27 mouse cellular contexts compared by ENCODE assay signal in the genomic region with DNA sequence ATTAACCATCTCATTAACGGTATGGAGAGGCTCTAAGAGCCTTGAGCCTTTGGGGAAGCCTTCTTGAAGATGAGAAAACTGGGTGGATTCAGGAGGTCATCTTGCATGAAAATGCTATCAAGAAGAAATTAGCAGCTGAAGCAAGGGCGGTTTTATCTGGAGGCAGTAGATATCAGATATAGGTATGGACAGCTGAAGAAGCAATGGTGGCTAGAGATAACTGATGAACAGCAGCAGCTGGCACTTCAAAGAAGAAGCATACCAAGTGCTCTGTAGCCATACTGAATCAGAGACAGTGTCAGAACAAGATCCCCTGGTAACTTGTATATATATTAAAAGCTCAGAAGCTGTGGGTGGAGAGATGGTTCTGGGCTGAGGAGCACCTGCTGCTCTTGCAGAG.
DNase-seq lines count a peak whose midpoint lies in the region; ATAC-seq and TF ChIP-seq lines count a peak whose summit lies in the region.
"Had no signal": no experiment of that assay in that cellular context is flagged by ENCODE, and none has a peak within 500 bp of the region (broad histone marks: within the 10 kb centered on the region; RNA-seq: fewer than 3 reads in every experiment).

No protein-coding gene starts in this region.

- no peak overlapping the region for H3K27ac ChIP-seq in embryonic facial prominence, embryonic 14.5 days (replicated peaks; ENCODE audit: low read depth, low read length)
- H3K27ac ChIP-seq in embryonic facial prominence, embryonic 10.5 days (replicated peaks): no peak overlapping the region
- no peak overlapping the region for H3K27ac ChIP-seq in liver, embryonic 12.5 days
- no peak overlapping the region for H3K27ac ChIP-seq in liver, postnatal 0 days (ENCODE audit: low read depth)
- no peak overlapping the region for H3K27ac ChIP-seq in midbrain, embryonic 13.5 days
- H3K27ac ChIP-seq: embryonic facial prominence, embryonic 13.5 days; forebrain, embryonic 13.5 days; hindbrain, embryonic 10.5 days; hindbrain, embryonic 15.5 days had no signal

- H3K4me2 ChIP-seq in embryonic facial prominence, embryonic 14.5 days (ENCODE audit: low read depth, low read length): no peak overlapping the region
- H3K4me2 ChIP-seq in liver, embryonic 12.5 days: peak overlapping the region; percentile 8; the same call in 1 of the 2 replicates
- no peak overlapping the region for H3K4me2 ChIP-seq in liver, postnatal 0 days (ENCODE audit: low read depth, low read length)
- no peak overlapping the region for H3K4me2 ChIP-seq in midbrain, embryonic 13.5 days (replicated peaks)
- H3K4me2 ChIP-seq: embryonic facial prominence, embryonic 13.5 days; forebrain, embryonic 13.5 days; hindbrain, embryonic 15.5 days; lung, embryonic 14.5 days; midbrain, embryonic 11.5 days had no signal

- WGBS in embryonic facial prominence, embryonic 14.5 days: 63% methylated on average over 2 of the region's 2 CpGs
- WGBS in embryonic facial prominence, embryonic 10.5 days: 70% methylated on average over 2 of the region's 2 CpGs
- WGBS in liver, embryonic 12.5 days (ENCODE audit: insufficient replicate concordance): 41% methylated on average over 2 of the region's 2 CpGs
- 43% methylated on average over 2 of the region's 2 CpGs for WGBS in liver, postnatal 0 days (ENCODE audit: insufficient replicate concordance)
- WGBS in midbrain, embryonic 13.5 days: 58% methylated on average over 2 of the region's 2 CpGs

- no peaks in the 10 kb centered on the region for H3K36me3 ChIP-seq in embryonic facial prominence, embryonic 14.5 days (ENCODE audit: control insufficient read depth, insufficient read depth, low read length)
- no peaks in the 10 kb centered on the region for H3K36me3 ChIP-seq in embryonic facial prominence, embryonic 10.5 days (replicated peaks)
- H3K36me3 ChIP-seq in liver, embryonic 12.5 days: no peaks in the 10 kb centered on the region
- H3K36me3 ChIP-seq in liver, postnatal 0 days (replicated peaks; ENCODE audit: insufficient read depth, low read length): no peaks in the 10 kb centered on the region
- no peaks in the 10 kb centered on the region for H3K36me3 ChIP-seq in midbrain, embryonic 13.5 days
- H3K36me3 ChIP-seq: embryonic facial prominence, embryonic 13.5 days; hindbrain, embryonic 10.5 days; hindbrain, embryonic 15.5 days had no signal

- H3K27me3 ChIP-seq in embryonic facial prominence, embryonic 14.5 days (replicated peaks; ENCODE audit: control insufficient read depth, insufficient read depth, low read length): no peaks in the 10 kb centered on the region
- no peaks in the 10 kb centered on the region for H3K27me3 ChIP-seq in embryonic facial prominence, embryonic 10.5 days (replicated peaks; ENCODE audit: low read depth, poor library complexity, severe bottlenecking)
- no peaks in the 10 kb centered on the region for H3K27me3 ChIP-seq in liver, embryonic 12.5 days (replicated peaks)
- no peaks in the 10 kb centered on the region for H3K27me3 ChIP-seq in liver, postnatal 0 days (ENCODE audit: insufficient read depth, low read length)
- H3K27me3 ChIP-seq in midbrain, embryonic 13.5 days: no peaks in the 10 kb centered on the region
- H3K27me3 ChIP-seq: CH12.LX; embryonic facial prominence, embryonic 13.5 days; forebrain, embryonic 13.5 days; hindbrain, embryonic 15.5 days had no signal

- peak; percentile 81 for TF ChIP-seq EP300 in liver, postnatal 0 days (IDR thresholded peaks at IDR 0.05; ENCODE audit: low read depth)

- no peaks in the 10 kb centered on the region for H3K4me1 ChIP-seq in embryonic facial prominence, embryonic 14.5 days (ENCODE audit: control insufficient read depth, insufficient read depth, low read length)
- no peaks in the 10 kb centered on the region for H3K4me1 ChIP-seq in embryonic facial prominence, embryonic 10.5 days
- H3K4me1 ChIP-seq in liver, embryonic 12.5 days: peaks cover 22% of the 10 kb centered on the region
- H3K4me1 ChIP-seq in liver, postnatal 0 days (ENCODE audit: insufficient read depth): no peaks in the 10 kb centered on the region
- H3K4me1 ChIP-seq in midbrain, embryonic 13.5 days (replicated peaks): no peaks in the 10 kb centered on the region
- H3K4me1 ChIP-seq: embryonic facial prominence, embryonic 13.5 days; forebrain, embryonic 13.5 days; hindbrain, embryonic 10.5 days; hindbrain, embryonic 15.5 days had no signal

- no peak for TF ChIP-seq CTCF in liver, postnatal 0 days (IDR thresholded peaks at IDR 0.05; ENCODE audit: low read depth)

- no peak overlapping the region for H3K9ac ChIP-seq in embryonic facial prominence, embryonic 14.5 days (ENCODE audit: low read depth, low read length)
- H3K9ac ChIP-seq in liver, embryonic 12.5 days: no peak overlapping the region; the same call in 1 of the 2 replicates
- H3K9ac ChIP-seq in liver, postnatal 0 days (replicated peaks): no peak overlapping the region
- H3K9ac ChIP-seq in midbrain, embryonic 13.5 days (replicated peaks): no peak overlapping the region
- H3K9ac ChIP-seq: embryonic facial prominence, embryonic 13.5 days; forebrain, embryonic 13.5 days; hindbrain, embryonic 15.5 days; lung, embryonic 14.5 days had no signal

- H3K9me3 ChIP-seq in embryonic facial prominence, embryonic 14.5 days (ENCODE audit: control insufficient read depth, low read length): no peaks in the 10 kb centered on the region
- H3K9me3 ChIP-seq in embryonic facial prominence, embryonic 10.5 days: no peaks in the 10 kb centered on the region
- no peaks in the 10 kb centered on the region for H3K9me3 ChIP-seq in liver, embryonic 12.5 days (replicated peaks)
- H3K9me3 ChIP-seq in liver, postnatal 0 days (ENCODE audit: low read length): no peaks in the 10 kb centered on the region
- no peaks in the 10 kb centered on the region for H3K9me3 ChIP-seq in midbrain, embryonic 13.5 days
- H3K9me3 ChIP-seq: embryonic facial prominence, embryonic 13.5 days; forebrain, embryonic 13.5 days; hindbrain, embryonic 10.5 days; hindbrain, embryonic 15.5 days had no signal

- no peak overlapping the region for H3K4me3 ChIP-seq in embryonic facial prominence, embryonic 14.5 days (ENCODE audit: low read depth, low read length)
- H3K4me3 ChIP-seq in embryonic facial prominence, embryonic 10.5 days: no peak overlapping the region
- no peak overlapping the region for H3K4me3 ChIP-seq in liver, embryonic 12.5 days
- H3K4me3 ChIP-seq in liver, postnatal 0 days (ENCODE audit: low read depth, low read length): no peak overlapping the region
- H3K4me3 ChIP-seq in midbrain, embryonic 13.5 days (replicated peaks): no peak overlapping the region
- H3K4me3 ChIP-seq: embryonic facial prominence, embryonic 13.5 days; forebrain, embryonic 13.5 days; hindbrain, embryonic 10.5 days; hindbrain, embryonic 15.5 days had no signal

- DNase-seq in embryonic facial prominence, embryonic 14.5 days (ENCODE audit: low spot score): peak; percentile 5
- no peak for DNase-seq in embryonic facial prominence, embryonic 10.5 days (ENCODE audit: low spot score)
- no peak for DNase-seq in liver, postnatal 0 days
- no peak for DNase-seq in layer of hippocampus, postnatal 14 days (ENCODE audit: low spot score in 2 of 2)
- no peak for DNase-seq in gastrocnemius, adult 8-10 months (ENCODE audit: low spot score in 2 of 2)
- DNase-seq: adrenal gland, postnatal 10 days; cerebellum, adult 11-12 months; cerebellum, adult 9-11 months; embryo, embryonic 11 days; gastrocnemius, postnatal 10 days; heart, postnatal 14 days; kidney, adult 2 months; kidney, postnatal 36 days; layer of hippocampus, postnatal 36 days; left cerebral cortex, postnatal 4 days; lung, embryonic 14.5 days; lung, postnatal 14 days; thymus, postnatal 14 days had no signal

- no peak for ATAC-seq in embryonic facial prominence, embryonic 14.5 days (ENCODE audit: low read depth)
- peak; percentile 84 for ATAC-seq in liver, embryonic 12.5 days
- no peak; the same call in 1 of the 2 replicates for ATAC-seq in liver, postnatal 0 days
- no peak for ATAC-seq in midbrain, embryonic 13.5 days
- ATAC-seq: forebrain, embryonic 13.5 days; Patski had no signal
